Mouse (Mus musculus) kidney, embryonic 16.5 days (tissue): Measurements from ENCODE around the gene Zmat5. TPM values are rescaled to one million over a fixed set of nuclear protein-coding genes. Genes with fewer than 3 reads are reported as not detected.
A peak's percentile ranks its signal among the peaks of the same experiment; 100 is the strongest.

Source experiments
- ATAC-seq: fragments of 200-750 bp; cut with Nextera tagmentation; 2 replicates; pipeline ENCODE4 v1.8.0; 2017; ENCODE audit warnings: moderate TSS enrichment; ENCODE audit not compliant: low FRiP score, low TSS enrichment
- H3K27ac ChIP-seq: fragments of 300-500 bp; sonication (generic); 2 replicates; pipeline ENCODE4 v1.5.1; 2014; ENCODE audit warnings: low read length
- H3K27me3 ChIP-seq: fragments of 300-500 bp; sonication (generic); 2 replicates; pipeline ENCODE4 v1.6.1; 2014; ENCODE audit warnings: low read length, control low read depth, mixed read lengths; ENCODE audit not compliant: insufficient read depth
- H3K36me3 ChIP-seq: fragments of 300-500 bp; sonication (generic); 2 replicates; pipeline ENCODE4 v1.6.1; 2014; ENCODE audit warnings: low read length, control low read depth, mixed read lengths; ENCODE audit not compliant: insufficient read depth
- H3K4me1 ChIP-seq: fragments of 300-500 bp; sonication (generic); 2 replicates; pipeline ENCODE4 v1.6.1; 2014; ENCODE audit warnings: low read length, control low read depth, mixed read lengths; ENCODE audit not compliant: insufficient read depth
- H3K4me2 ChIP-seq: fragments of 300-500 bp; sonication (generic); replicated peaks from 2 replicates; pipeline ENCODE4 v1.6.1; 2014; ENCODE audit warnings: low read depth, low read length
- H3K4me3 ChIP-seq: fragments of 300-500 bp; sonication (generic); 2 replicates; pipeline ENCODE4 v1.5.1; 2014; ENCODE audit warnings: mild to moderate bottlenecking, low read length
- H3K9ac ChIP-seq: fragments of 300-500 bp; sonication (generic); replicated peaks from 2 replicates; pipeline ENCODE4 v1.6.1; 2014; ENCODE audit warnings: low read length
- H3K9me3 ChIP-seq: fragments of 300-500 bp; sonication (generic); 2 replicates; pipeline ENCODE4 v1.6.1; 2016; ENCODE audit warnings: low read length, control low read depth
- WGBS: fragments of 180-500 bp; shearing (Covaris S2); extraction: QIAGEN DNeasy Blood & Tissue Kit; methylation state at CpG from one replicate; pipeline ENCODE4 v1.1.7; 2014; 5-methylcytosine and 5-hydroxymethylcytosine counted together
- polyA plus RNA-seq: library from polyadenylated mRNA; unstranded; fragments of >200 nt; fragmentation: Nextera tagmentation; extraction: Ambion mirVana; gene quantifications from 2 replicates; pipeline ENCODE4 v1.2.1, GENCODE M21; 2015

Zmat5 gene
- polyA plus RNA-seq, 1 experiment from 2014 or later: 71.8 TPM

- Histone ChIP-seq H3K27me3 (no peaks in the 10 kb centered on the region), H3K4me3 (no peak overlapping the region), H3K27ac (no peak overlapping the region), H3K4me1 (no peaks in the 10 kb centered on the region), H3K9ac (no peak overlapping the region), H3K36me3 (peaks cover 6% of the 10 kb centered on the region; the same call in 1 of the 2 replicates), H3K4me2 (no peak overlapping the region), H3K9me3 (no peaks in the 10 kb centered on the region)
- WGBS: 23% methylated on average over 3 of the region's 3 CpGs
- ATAC-seq: no peak
These were observed 16.6 kb upstream of the Zmat5 start for GRCm38 (mm10) chr11:4687874-4688273.

- no peaks in the 10 kb centered on the region for H3K27me3 ChIP-seq
- WGBS: 45% methylated on average over 11 of the region's 11 CpGs
- H3K4me3 ChIP-seq: no peak overlapping the region
- H3K4me2 ChIP-seq: no peak overlapping the region
- H3K9ac ChIP-seq: no peak overlapping the region
- ATAC-seq: no peak
- no peaks in the 10 kb centered on the region for H3K36me3 ChIP-seq
- no peaks in the 10 kb centered on the region for H3K4me1 ChIP-seq
- H3K9me3 ChIP-seq: no peaks in the 10 kb centered on the region
- no peak overlapping the region for H3K27ac ChIP-seq
These were observed 15.7 kb upstream of the Zmat5 start for GRCm38 (mm10) chr11:4688632-4689380.

GRCm38 (mm10) chr11:4690353-4690752 lies 14.1 kb upstream of the Zmat5 start:
- Histone ChIP-seq H3K27me3 (no peaks in the 10 kb centered on the region), H3K4me2 (no peak overlapping the region), H3K9ac (no peak overlapping the region), H3K27ac (no peak overlapping the region), H3K9me3 (peaks cover 10% of the 10 kb centered on the region), H3K4me1 (no peaks in the 10 kb centered on the region), H3K36me3 (no peaks in the 10 kb centered on the region), H3K4me3 (no peak overlapping the region)
- WGBS: 75% methylated on average over 7 of the region's 7 CpGs
- no peak for ATAC-seq

GRCm38 (mm10) chr11:4691213-4691612 lies 13.3 kb upstream of the Zmat5 start:
- H3K4me3 ChIP-seq: no peak overlapping the region
- no peaks in the 10 kb centered on the region for H3K27me3 ChIP-seq
- peaks cover 10% of the 10 kb centered on the region for H3K9me3 ChIP-seq
- no peak overlapping the region for H3K4me2 ChIP-seq
- no peaks in the 10 kb centered on the region for H3K4me1 ChIP-seq
- no peak overlapping the region for H3K9ac ChIP-seq
- no peak for ATAC-seq
- no peak overlapping the region for H3K27ac ChIP-seq
- 67% methylated on average over 10 of the region's 10 CpGs for WGBS
- no peaks in the 10 kb centered on the region for H3K36me3 ChIP-seq

- no peak for ATAC-seq
- no peaks in the 10 kb centered on the region for H3K4me1 ChIP-seq
- no peaks in the 10 kb centered on the region for H3K27me3 ChIP-seq
- H3K27ac ChIP-seq: no peak overlapping the region
- H3K36me3 ChIP-seq: no peaks in the 10 kb centered on the region
- no peak overlapping the region for H3K4me2 ChIP-seq
- H3K4me3 ChIP-seq: no peak overlapping the region
- H3K9ac ChIP-seq: no peak overlapping the region
- H3K9me3 ChIP-seq: peaks cover 10% of the 10 kb centered on the region
- 91% methylated on average over 11 of the region's 11 CpGs for WGBS
These were observed 12.3 kb upstream of the Zmat5 start for GRCm38 (mm10) chr11:4692162-4692561.

GRCm38 (mm10) chr11:4697043-4697983 lies 7.2 kb upstream of the Zmat5 start:
- Histone ChIP-seq H3K27me3 (no peaks in the 10 kb centered on the region), H3K9me3 (peaks cover 10% of the 10 kb centered on the region), H3K4me3 (no peak overlapping the region), H3K4me2 (no peak overlapping the region), H3K4me1 (no peaks in the 10 kb centered on the region), H3K27ac (no peak overlapping the region), H3K36me3 (peaks cover 13% of the 10 kb centered on the region), H3K9ac (no peak overlapping the region)
- peak; percentile 54 for ATAC-seq
- WGBS: 38% methylated on average over 7 of the region's 7 CpGs

- WGBS: 78% methylated on average over 8 of the region's 8 CpGs
- no peak for ATAC-seq
These were observed 3.8 kb upstream of the Zmat5 start for GRCm38 (mm10) chr11:4700726-4701125.

GRCm38 (mm10) chr11:4703688-4704071 lies 798 bp upstream of the Zmat5 start:
- Histone ChIP-seq H3K27me3 (no peaks in the 10 kb centered on the region), H3K4me2 (peak overlapping the region; percentile 86), H3K9me3 (no peaks in the 10 kb centered on the region), H3K4me3 (peak overlapping the region; percentile 96), H3K36me3 (peaks cover 16% of the 10 kb centered on the region), H3K4me1 (peaks cover 18% of the 10 kb centered on the region), H3K9ac (peak overlapping the region; percentile 98), H3K27ac (peak overlapping the region; percentile 84)
- 4% methylated on average over 12 of the region's 12 CpGs for WGBS
- peak; percentile 14 for ATAC-seq

More at GRCm38 (mm10) chr11:4700726-4701125, 3.8 kb upstream of the Zmat5 start:
- H3K9me3 ChIP-seq: no peaks in the 10 kb centered on the region
- H3K27me3 ChIP-seq: no peaks in the 10 kb centered on the region
- H3K4me3 ChIP-seq: no peak overlapping the region
- H3K9ac ChIP-seq: no peak overlapping the region
- H3K4me1 ChIP-seq: peaks cover 15% of the 10 kb centered on the region
- H3K36me3 ChIP-seq: peaks cover 16% of the 10 kb centered on the region
- no peak overlapping the region for H3K4me2 ChIP-seq
- no peak overlapping the region for H3K27ac ChIP-seq

GRCm38 (mm10) chr11:4705178-4705577 lies 700 bp downstream of the Zmat5 start:
- H3K36me3 ChIP-seq: peaks cover 16% of the 10 kb centered on the region
- H3K4me1 ChIP-seq: peaks cover 18% of the 10 kb centered on the region
- no peaks in the 10 kb centered on the region for H3K27me3 ChIP-seq
- H3K4me2 ChIP-seq: peak overlapping the region; percentile 86
- H3K27ac ChIP-seq: peak overlapping the region; percentile 72
- peak overlapping the region; percentile 98 for H3K9ac ChIP-seq
- 5% methylated on average over 4 of the region's 4 CpGs for WGBS
- no peak for ATAC-seq
- peak overlapping the region; percentile 96 for H3K4me3 ChIP-seq
- H3K9me3 ChIP-seq: no peaks in the 10 kb centered on the region
